Mouse (Mus musculus) heart, embryonic 11.5 days (tissue): Measurements from ENCODE around the gene Prr12. TPM values are rescaled to one million over a fixed set of nuclear protein-coding genes. Genes with fewer than 3 reads are reported as not detected.

Source experiments
- ATAC-seq: fragments of 200-750 bp; cut with Nextera tagmentation; replicated peaks from 2 replicates; pipeline ENCODE4 v1.8.0; 2017; ENCODE audit warnings: moderate library complexity; ENCODE audit not compliant: insufficient number of reproducible peaks, low FRiP score, low TSS enrichment
- H3K27ac ChIP-seq: fragments of 300-500 bp; sonication (generic); 2 replicates; pipeline ENCODE4 v1.5.1; 2014; ENCODE audit warnings: mild to moderate bottlenecking, low read depth, low read length
- H3K27me3 ChIP-seq: fragments of 300-500 bp; sonication (generic); 2 replicates; pipeline ENCODE4 v1.6.1; 2014; ENCODE audit warnings: mild to moderate bottlenecking, low read length, mixed read lengths; ENCODE audit not compliant: control insufficient read depth, insufficient read depth
- H3K36me3 ChIP-seq: fragments of 300-500 bp; sonication (generic); 2 replicates; pipeline ENCODE4 v1.6.1; 2014; ENCODE audit warnings: mild to moderate bottlenecking, low read length, moderate library complexity, mixed read lengths; ENCODE audit not compliant: control insufficient read depth, insufficient read depth
- H3K4me1 ChIP-seq: fragments of 300-500 bp; sonication (generic); 2 replicates; pipeline ENCODE4 v1.6.1; 2014; ENCODE audit warnings: low read length; ENCODE audit not compliant: control insufficient read depth, insufficient read depth
- H3K4me2 ChIP-seq: fragments of 300-500 bp; sonication (generic); 2 replicates; pipeline ENCODE4 v1.6.1; 2014; ENCODE audit warnings: mild to moderate bottlenecking, moderate library complexity
- H3K4me3 ChIP-seq: fragments of 300-500 bp; sonication (generic); 2 replicates; pipeline ENCODE4 v1.5.1; 2014; ENCODE audit warnings: low read depth, low read length
- H3K9ac ChIP-seq: fragments of 300-500 bp; sonication (generic); 2 replicates; pipeline ENCODE4 v1.6.1; 2014; ENCODE audit warnings: mild to moderate bottlenecking, low read depth, low read length, moderate library complexity
- H3K9me3 ChIP-seq: fragments of 300-500 bp; sonication (generic); replicated peaks from 2 replicates; pipeline ENCODE4 v1.6.1; 2016; ENCODE audit warnings: low read length; ENCODE audit not compliant: control insufficient read depth
- WGBS: fragments of 180-500 bp; shearing (Covaris S2); extraction: QIAGEN DNeasy Blood & Tissue Kit; methylation state at CpG from one replicate; pipeline ENCODE4 v1.1.7; 2014; ENCODE audit not compliant: insufficient replicate concordance; 5-methylcytosine and 5-hydroxymethylcytosine counted together
- polyA plus RNA-seq: library from polyadenylated mRNA; unstranded; fragments of >200 nt; fragmentation: Nextera tagmentation; extraction: Ambion mirVana; gene quantifications from 2 replicates; pipeline ENCODE4 v1.2.1, GENCODE M21; 2014

The Prr12 gene
- polyA plus RNA-seq, 1 experiment from 2014 or later, result 12.1 TPM

GRCm38 (mm10) chr7:44997940-44998428 is 54.7 kb downstream of the Prr12 start:
- Histone ChIP-seq H3K9me3 (no peaks in the 10 kb centered on the region), H3K27me3 (no peaks in the 10 kb centered on the region), H3K4me2 (peak overlapping the region; percentile 97), H3K27ac (peak overlapping the region; percentile 86), H3K36me3 (peaks cover 35% of the 10 kb centered on the region), H3K4me3 (peak overlapping the region; percentile 71), H3K4me1 (peaks cover 27% of the 10 kb centered on the region), H3K9ac (peak overlapping the region; percentile 89)
- 3% methylated on average over 15 of the region's 15 CpGs for WGBS
- ATAC-seq, result no peak

GRCm38 (mm10) chr7:44997231-44997939 is 55.3 kb downstream of the Prr12 start, which contains the start of gene Irf3:
TSS of gene Irf3 (plus strand) at chr7:44997648.
- Histone ChIP-seq H3K4me1 (peaks cover 27% of the 10 kb centered on the region), H3K9me3 (no peaks in the 10 kb centered on the region), H3K27me3 (no peaks in the 10 kb centered on the region), H3K27ac (peak within 1 kb of the TSS; percentile 86), H3K36me3 (peaks cover 32% of the 10 kb centered on the region), H3K9ac (peak within 1 kb of the TSS; percentile 89), H3K4me2 (peak within 1 kb of the TSS; percentile 97), H3K4me3 (peak within 1 kb of the TSS; percentile 71)
- WGBS, result under 1% methylated on average over 43 of the region's 43 CpGs
- peak; percentile 82 for ATAC-seq

- Histone ChIP-seq H3K9me3 (no peaks in the 10 kb centered on the region), H3K36me3 (peaks cover 33% of the 10 kb centered on the region), H3K4me2 (peak overlapping the region; percentile 97), H3K9ac (peak overlapping the region; percentile 89), H3K4me1 (peaks cover 25% of the 10 kb centered on the region), H3K4me3 (peak overlapping the region; percentile 71), H3K27me3 (no peaks in the 10 kb centered on the region), H3K27ac (peak overlapping the region; percentile 86)
- ATAC-seq, result no peak
- 18% methylated on average over 10 of the region's 10 CpGs for WGBS
Measured at GRCm38 (mm10) chr7:44996672-44997071, 56.0 kb downstream of the Prr12 start.

GRCm38 (mm10) chr7:44986879-44987718 is 65.6 kb downstream of the Prr12 start:
- Histone ChIP-seq H3K4me3 (peak overlapping the region; percentile 100), H3K4me1 (peaks cover 19% of the 10 kb centered on the region), H3K36me3 (peaks cover 13% of the 10 kb centered on the region), H3K27ac (peak overlapping the region; percentile 90), H3K9me3 (no peaks in the 10 kb centered on the region), H3K27me3 (no peaks in the 10 kb centered on the region), H3K4me2 (peak overlapping the region; percentile 83), H3K9ac (peak overlapping the region; percentile 90)
- peak; percentile 19; the same call in 1 of the 2 replicates for ATAC-seq
- WGBS, result under 1% methylated on average over 29 of the region's 29 CpGs

- peak within 1 kb of the TSS; percentile 100 for H3K9ac ChIP-seq
- H3K4me1 ChIP-seq, result peaks cover 19% of the 10 kb centered on the region
- peak; percentile 93 for ATAC-seq
- H3K4me2 ChIP-seq, result peak within 1 kb of the TSS; percentile 83
- no peaks in the 10 kb centered on the region for H3K9me3 ChIP-seq
- peak within 1 kb of the TSS; percentile 96 for H3K27ac ChIP-seq
- WGBS, result under 1% methylated on average over 42 of the region's 42 CpGs
- H3K36me3 ChIP-seq, result peaks cover 13% of the 10 kb centered on the region
- peak within 1 kb of the TSS; percentile 100 for H3K4me3 ChIP-seq
- no peaks in the 10 kb centered on the region for H3K27me3 ChIP-seq
Measured at GRCm38 (mm10) chr7:44986192-44986878, 66.3 kb downstream of the Prr12 start, which contains the start of gene Prmt1. TSS of gene Prmt1 (minus strand) at chr7:44986568.

GRCm38 (mm10) chr7:44985595-44986191 is 67.0 kb downstream of the Prr12 start:
- H3K9me3 ChIP-seq, result no peaks in the 10 kb centered on the region
- peaks cover 19% of the 10 kb centered on the region for H3K4me1 ChIP-seq
- under 1% methylated on average over 42 of the region's 45 CpGs for WGBS
- H3K36me3 ChIP-seq, result peaks cover 16% of the 10 kb centered on the region
- H3K27ac ChIP-seq, result peak overlapping the region; percentile 96
- peak overlapping the region; percentile 76 for H3K4me2 ChIP-seq
- peak overlapping the region; percentile 100 for H3K9ac ChIP-seq
- peak overlapping the region; percentile 100 for H3K4me3 ChIP-seq
- ATAC-seq, result peak; percentile 15
- no peaks in the 10 kb centered on the region for H3K27me3 ChIP-seq

- Histone ChIP-seq H3K9ac (no peak overlapping the region), H3K4me3 (peak overlapping the region; percentile 100), H3K36me3 (peaks cover 25% of the 10 kb centered on the region), H3K4me1 (peaks cover 19% of the 10 kb centered on the region), H3K9me3 (no peaks in the 10 kb centered on the region), H3K27ac (no peak overlapping the region), H3K4me2 (peak overlapping the region; percentile 76), H3K27me3 (no peaks in the 10 kb centered on the region)
- no peak for ATAC-seq
- 33% methylated on average over 3 of the region's 3 CpGs for WGBS
Measured at GRCm38 (mm10) chr7:44984833-44985164, 67.9 kb downstream of the Prr12 start.
